Mouse (Mus musculus) neural tube, embryonic 14.5 days (tissue): ENCODE measurements around the gene Paxx. TPM values are rescaled to one million over a fixed set of nuclear protein-coding genes. Genes with fewer than 3 reads are reported as not detected.
"Not testable (repeated sequence)": the region's sequence is repeated elsewhere in the genome, so short reads cannot be mapped to it uniquely, and the experiment has no call there.

Experiments
- ATAC-seq: fragments of 200-750 bp; cut with Nextera tagmentation; 2 replicates; pipeline ENCODE4 v1.8.0; 2017; ENCODE audit warnings: low read depth, mild to moderate bottlenecking, moderate TSS enrichment, moderate library complexity
- H3K27ac ChIP-seq: fragments of 300-500 bp; sonication (generic); 2 replicates; pipeline ENCODE4 v1.5.1; 2014; ENCODE audit warnings: low read depth, mild to moderate bottlenecking, control low read depth, low read length, moderate library complexity, mixed read lengths
- H3K27me3 ChIP-seq: fragments of 300-500 bp; sonication (generic); 2 replicates; pipeline ENCODE4 v1.6.1; 2014; ENCODE audit warnings: low read length; ENCODE audit not compliant: control insufficient read depth, insufficient read depth
- H3K36me3 ChIP-seq: fragments of 300-500 bp; sonication (generic); 2 replicates; pipeline ENCODE4 v1.6.1; 2014; ENCODE audit warnings: low read length, mixed read lengths; ENCODE audit not compliant: control insufficient read depth, insufficient read depth
- H3K4me1 ChIP-seq: fragments of 300-500 bp; sonication (generic); 2 replicates; pipeline ENCODE4 v1.6.1; 2014; ENCODE audit warnings: low read length; ENCODE audit not compliant: control insufficient read depth, insufficient read depth
- H3K4me2 ChIP-seq: fragments of 300-500 bp; sonication (generic); 2 replicates; pipeline ENCODE4 v1.6.1; 2014; ENCODE audit warnings: mild to moderate bottlenecking, low read depth, low read length, control low read depth
- H3K4me3 ChIP-seq: fragments of 300-500 bp; sonication (generic); 2 replicates; pipeline ENCODE4 v1.5.1; 2014; ENCODE audit warnings: low read depth, low read length, control low read depth, mixed read lengths
- H3K9ac ChIP-seq: fragments of 300-500 bp; sonication (generic); replicated peaks from 2 replicates; pipeline ENCODE4 v1.6.1; 2014; ENCODE audit warnings: low read depth, mild to moderate bottlenecking, control low read depth, low read length, mixed read lengths
- H3K9me3 ChIP-seq: fragments of 300-500 bp; sonication (generic); 2 replicates; pipeline ENCODE4 v1.6.1; 2016; ENCODE audit warnings: low read length; ENCODE audit not compliant: control insufficient read depth
- WGBS: fragments of 180-500 bp; shearing (Covaris S2); extraction: QIAGEN DNeasy Blood & Tissue Kit; methylation state at CpG from one replicate; pipeline ENCODE4 v1.1.7; 2014; 5-methylcytosine and 5-hydroxymethylcytosine counted together
- polyA plus RNA-seq: library from polyadenylated mRNA; unstranded; fragments of >200 nt; fragmentation: Nextera tagmentation; extraction: Ambion mirVana; gene quantifications from 2 replicates; pipeline ENCODE4 v1.2.1, GENCODE M21; 2014

Paxx gene
- polyA plus RNA-seq, 1 experiment from 2014 or later: 124 TPM

DNA sequence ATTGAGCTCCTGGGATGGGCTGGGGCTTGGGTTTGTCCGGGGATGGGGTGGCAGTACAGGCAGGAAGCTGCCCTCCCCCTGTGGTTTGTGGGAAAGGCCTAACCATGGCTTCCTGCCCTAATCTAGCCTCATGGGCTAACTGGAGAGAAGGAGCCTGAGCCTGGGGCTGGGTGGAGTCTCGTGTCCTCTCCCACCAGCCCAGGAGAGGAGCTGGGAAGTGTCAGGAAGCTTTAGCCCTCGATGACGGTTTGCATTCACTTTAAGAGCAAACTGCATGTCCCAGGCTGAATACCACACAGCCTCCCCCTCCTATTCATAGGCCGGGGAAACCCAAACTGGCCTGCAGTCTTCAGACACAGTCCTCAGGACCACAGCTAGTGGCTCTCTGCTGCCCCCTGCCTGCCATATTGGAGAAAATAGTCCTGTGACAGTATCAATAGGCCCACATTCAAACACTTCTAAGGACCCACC, 34.1 kb downstream of the Paxx start:
- peak; percentile 23; the same call in 1 of the 2 replicates for ATAC-seq
- WGBS: 32% methylated on average over 5 of the region's 5 CpGs
- Histone ChIP-seq H3K4me3 (no peak overlapping the region), H3K9ac (no peak overlapping the region), H3K4me2 (no peak overlapping the region), H3K36me3 (no peaks in the 10 kb centered on the region), H3K27ac (no peak overlapping the region), H3K4me1 (peaks cover 20% of the 10 kb centered on the region), H3K9me3 (no peaks in the 10 kb centered on the region), H3K27me3 (no peaks in the 10 kb centered on the region)

DNA sequence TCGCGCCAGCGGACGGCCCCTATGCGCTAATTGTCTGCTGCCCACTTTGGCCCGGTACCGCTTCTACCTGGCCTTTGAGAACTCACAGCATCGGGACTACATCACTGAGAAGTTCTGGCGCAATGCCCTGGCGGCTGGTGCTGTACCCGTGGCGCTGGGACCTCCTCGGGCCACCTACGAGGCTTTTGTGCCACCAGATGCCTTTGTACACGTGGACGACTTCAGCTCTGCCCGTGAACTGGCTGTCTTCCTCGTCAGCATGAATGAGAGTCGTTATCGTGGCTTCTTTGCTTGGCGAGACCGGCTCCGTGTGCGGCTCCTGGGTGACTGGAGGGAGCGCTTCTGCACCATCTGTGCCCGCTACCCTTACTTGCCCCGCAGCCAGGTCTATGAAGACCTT, 35.4 kb downstream of the Paxx start:
- Histone ChIP-seq H3K4me2 (no peak overlapping the region), H3K9ac (no peak overlapping the region), H3K27ac (no peak overlapping the region), H3K27me3 (no peaks in the 10 kb centered on the region), H3K36me3 (no peaks in the 10 kb centered on the region), H3K9me3 (no peaks in the 10 kb centered on the region), H3K4me3 (no peak overlapping the region), H3K4me1 (peaks cover 15% of the 10 kb centered on the region)
- 46% methylated on average over 27 of the region's 27 CpGs for WGBS
- ATAC-seq: no peak

DNA sequence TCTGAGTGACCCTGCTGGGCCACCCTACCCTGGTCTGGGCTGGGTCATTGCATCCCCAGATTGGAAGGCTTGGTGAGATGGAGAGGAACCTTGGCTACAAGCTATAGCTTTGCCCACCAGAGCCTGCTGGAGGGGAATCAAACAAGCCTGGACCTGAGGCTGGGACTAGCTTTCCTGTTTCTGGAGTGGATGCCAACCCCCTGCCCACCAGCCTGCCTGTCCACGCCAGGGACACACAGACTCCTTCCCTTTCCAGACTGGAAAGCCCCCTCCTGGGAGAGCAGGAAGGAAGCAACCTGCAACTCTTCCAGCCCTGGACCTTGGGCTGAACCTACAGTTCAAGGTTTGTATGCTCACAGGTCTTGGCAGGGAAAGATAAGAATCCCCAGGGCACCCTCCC, 37.3 kb downstream of the Paxx start:
- WGBS: 89% methylated on average over 1 of the region's 1 CpGs
- H3K4me1 ChIP-seq: no peaks in the 10 kb centered on the region
- no peak overlapping the region for H3K27ac ChIP-seq
- no peaks in the 10 kb centered on the region for H3K9me3 ChIP-seq
- H3K4me2 ChIP-seq: no peak overlapping the region
- ATAC-seq: no peak
- H3K27me3 ChIP-seq: no peaks in the 10 kb centered on the region
- no peak overlapping the region for H3K4me3 ChIP-seq
- H3K9ac ChIP-seq: no peak overlapping the region
- no peaks in the 10 kb centered on the region for H3K36me3 ChIP-seq

DNA sequence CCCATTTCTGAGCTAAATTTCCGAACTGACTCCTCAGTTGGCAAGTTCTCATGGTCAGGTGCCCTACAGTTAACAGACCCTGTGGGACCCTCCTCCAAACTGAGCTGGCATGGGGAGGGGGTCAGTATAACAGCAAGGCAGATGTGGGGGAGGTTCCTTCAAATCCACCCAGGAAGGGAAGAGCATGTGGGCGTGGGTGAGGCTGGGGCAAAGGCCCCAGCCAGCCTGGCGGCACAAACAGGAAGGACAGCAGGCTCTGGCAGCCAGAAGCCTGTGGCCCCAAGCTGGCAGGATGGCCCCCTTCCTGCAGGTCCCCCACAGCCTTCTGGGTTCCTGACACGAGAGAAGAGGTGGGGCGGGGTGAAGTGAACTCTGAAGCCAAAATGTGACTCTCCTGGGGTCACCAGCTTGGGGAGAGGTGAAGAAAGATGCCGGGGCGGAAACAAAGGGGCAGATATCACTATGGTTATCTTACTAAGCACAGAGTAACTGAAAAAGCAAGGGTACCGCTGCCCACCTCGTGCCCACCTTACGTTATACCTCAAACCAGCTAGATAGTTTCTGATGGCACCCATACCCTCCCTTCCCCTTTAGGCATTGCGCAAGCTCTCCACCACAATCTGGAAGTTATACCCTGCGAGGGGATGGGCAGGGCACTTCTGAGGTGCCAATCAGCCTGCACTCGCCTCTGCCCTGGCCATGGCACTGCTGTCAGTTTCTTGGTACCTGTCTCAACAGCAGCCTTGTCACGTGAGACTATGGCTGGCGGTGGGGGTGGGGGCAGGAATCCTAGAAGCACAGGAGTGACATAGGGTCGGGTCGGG, 38.1 kb downstream of the Paxx start, which contains the start of gene Fut7:
Gene Fut7 (plus strand): TSS at position 681 of the 824 bp plus-strand sequence.
- Histone ChIP-seq H3K9me3 (no peaks in the 10 kb centered on the region), H3K27me3 (no peaks in the 10 kb centered on the region), H3K9ac (no peak within 1 kb of the TSS), H3K4me2 (no peak within 1 kb of the TSS), H3K4me1 (no peaks in the 10 kb centered on the region), H3K4me3 (no peak within 1 kb of the TSS), H3K36me3 (no peaks in the 10 kb centered on the region), H3K27ac (no peak within 1 kb of the TSS)
- 69% methylated on average over 17 of the region's 17 CpGs for WGBS
- ATAC-seq: no peak

DNA sequence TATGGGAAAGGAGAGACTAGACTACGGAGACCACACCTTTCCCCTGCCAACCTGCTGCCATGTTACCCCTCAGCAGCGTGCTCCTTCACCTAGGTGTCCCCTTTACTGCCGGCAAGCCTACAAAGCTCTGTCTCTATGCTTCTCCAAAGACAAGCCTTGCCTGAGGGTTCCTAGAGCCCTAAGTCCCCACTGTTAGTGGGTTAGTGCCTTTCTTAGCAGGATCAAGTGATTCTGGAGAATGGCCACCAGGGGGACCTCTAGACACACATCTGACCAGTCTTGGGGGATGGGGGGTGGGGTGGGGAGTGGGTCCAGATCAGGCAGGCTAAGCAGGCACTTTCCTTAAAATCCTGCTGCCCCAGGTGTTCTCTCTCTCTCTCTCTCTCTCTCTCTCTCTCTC, 39.0 kb downstream of the Paxx start:
- WGBS: 23% methylated on average over 3 of the region's 3 CpGs
- no peak overlapping the region for H3K9ac ChIP-seq
- no peaks in the 10 kb centered on the region for H3K4me1 ChIP-seq
- H3K4me3 ChIP-seq: no peak overlapping the region
- H3K27ac ChIP-seq: no peak overlapping the region
- H3K36me3 ChIP-seq: no peaks in the 10 kb centered on the region
- H3K9me3 ChIP-seq: no peaks in the 10 kb centered on the region
- no peak overlapping the region for H3K4me2 ChIP-seq
- no peaks in the 10 kb centered on the region for H3K27me3 ChIP-seq
- ATAC-seq: peak; percentile 63; the same call in 1 of the 2 replicates

DNA sequence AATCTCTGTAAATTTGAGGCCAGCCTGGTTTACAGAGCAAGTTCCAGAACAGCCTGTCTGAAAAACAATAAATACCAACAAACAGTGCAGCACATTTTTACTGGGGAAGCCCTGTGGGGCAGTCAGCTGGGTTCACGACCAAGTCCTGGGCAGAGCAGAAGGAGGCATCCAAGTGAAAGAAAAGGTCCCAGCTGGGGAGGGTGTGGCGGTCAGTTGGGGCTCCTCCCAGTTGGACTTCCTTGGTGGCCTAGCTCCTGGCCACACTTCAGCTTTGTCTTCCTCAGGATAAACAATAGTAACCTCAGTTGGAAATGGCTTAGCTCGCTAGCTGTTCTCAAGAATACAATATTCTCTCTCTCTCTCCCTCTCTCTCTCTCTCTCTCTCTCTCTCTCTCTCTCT, 43.5 kb downstream of the Paxx start:
- Histone ChIP-seq H3K9me3 (no peaks in the 10 kb centered on the region), H3K4me3 (no peak overlapping the region), H3K36me3 (no peaks in the 10 kb centered on the region), H3K9ac (no peak overlapping the region), H3K27ac (no peak overlapping the region), H3K4me1 (no peaks in the 10 kb centered on the region), H3K4me2 (no peak overlapping the region), H3K27me3 (no peaks in the 10 kb centered on the region)
- no peak for ATAC-seq
- 19% methylated on average over 3 of the region's 3 CpGs for WGBS

DNA sequence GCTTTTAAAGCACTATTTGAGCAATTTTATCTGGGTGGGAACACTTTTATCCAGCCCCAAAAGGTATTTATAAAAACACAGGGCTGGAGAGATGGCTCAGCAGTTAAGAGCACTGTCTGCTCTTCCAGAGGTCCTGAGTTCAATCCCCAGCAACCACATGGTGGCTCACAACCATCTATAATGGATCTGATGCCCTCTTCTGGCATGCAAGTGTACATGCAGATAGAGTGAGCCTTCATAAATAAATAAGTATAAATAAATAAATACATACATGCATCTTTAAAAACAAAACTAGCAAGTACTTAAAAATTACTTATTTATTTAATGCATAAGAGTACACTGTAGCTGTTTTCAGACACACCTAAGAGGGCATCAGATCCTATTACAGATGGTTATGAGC, 47.5 kb downstream of the Paxx start:
- H3K4me1 ChIP-seq, H3K4me2 ChIP-seq, H3K9me3 ChIP-seq, H3K9ac ChIP-seq, H3K36me3 ChIP-seq, H3K4me3 ChIP-seq, ATAC-seq, H3K27me3 ChIP-seq, H3K27ac ChIP-seq: not testable (repeated sequence)

DNA sequence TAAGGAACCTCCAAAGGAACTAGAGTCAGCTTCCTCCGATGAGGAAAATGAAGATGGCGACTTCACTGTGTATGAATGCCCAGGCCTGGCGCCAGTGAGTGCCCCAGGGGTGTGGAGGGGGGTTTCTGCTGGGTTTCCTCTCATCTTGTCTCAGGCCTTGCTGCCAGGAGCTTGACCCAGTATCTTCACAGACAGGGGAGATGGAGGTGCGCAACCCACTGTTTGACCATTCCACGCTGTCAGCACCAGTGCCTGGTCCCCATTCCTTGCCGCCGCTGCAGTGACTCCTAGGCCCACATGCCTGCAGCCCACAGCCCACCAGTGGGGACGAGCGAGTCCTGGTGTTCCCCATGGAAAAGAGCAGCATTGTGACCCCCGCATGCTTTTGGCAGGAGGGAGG, 52.0 kb downstream of the Paxx start:
- no peak for ATAC-seq
- H3K27ac ChIP-seq: no peak overlapping the region
- H3K9ac ChIP-seq: no peak overlapping the region
- H3K36me3 ChIP-seq: peaks cover 19% of the 10 kb centered on the region
- no peaks in the 10 kb centered on the region for H3K27me3 ChIP-seq
- no peak overlapping the region for H3K4me3 ChIP-seq
- WGBS: 94% methylated on average over 10 of the region's 10 CpGs
- peaks cover 20% of the 10 kb centered on the region for H3K4me1 ChIP-seq
- H3K4me2 ChIP-seq: no peak overlapping the region
- no peaks in the 10 kb centered on the region for H3K9me3 ChIP-seq
